Mouse (Mus musculus): ENCODE data around the gene Vipr2.

DNA sequence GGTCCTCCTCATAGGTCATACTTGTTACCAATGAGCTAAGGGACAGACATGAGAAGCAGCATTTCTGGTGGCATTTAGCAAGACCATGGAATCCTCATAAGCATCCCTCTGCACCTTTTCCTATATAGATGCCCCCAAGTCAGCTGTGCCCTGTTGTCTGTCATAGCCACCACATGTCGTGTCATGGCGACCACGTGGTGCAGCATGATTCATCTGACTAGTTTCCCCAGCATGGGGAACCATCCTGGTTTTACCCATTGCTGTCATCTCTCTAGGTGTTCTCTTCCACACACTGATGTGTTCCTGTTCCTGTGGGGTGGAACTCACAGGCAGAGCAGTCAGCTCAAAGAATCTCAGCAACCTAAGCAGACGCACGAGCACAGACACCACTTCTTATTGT, 55.4 kb downstream of the Vipr2 start:
- no peak for TF ChIP-seq CTCF (IDR thresholded peaks at IDR 0.05; ENCODE audit: insufficient read depth, low read length)
- no peak for TF ChIP-seq POLR2A (IDR thresholded peaks at IDR 0.05; ENCODE audit: borderline replicate concordance, extremely low read depth, low read depth, low read length)
